In genomic region chr2:31040487-31040886, GRCm38 (mm10) we compare ENCODE assay signal across 35 mouse cellular contexts.
"Had no signal": no experiment of that assay in that cellular context is flagged by ENCODE, and none has a peak within 500 bp of the region (broad histone marks: within the 10 kb centered on the region; RNA-seq: fewer than 3 reads in every experiment).

No protein-coding gene starts in this region.

- H3K4me3 ChIP-seq: heart, embryonic 12.5 days; heart, embryonic 13.5 days; heart, embryonic 15.5 days; hindbrain, embryonic 10.5 days; hindbrain, embryonic 12.5 days; hindbrain, embryonic 13.5 days; hindbrain, embryonic 15.5 days; intestine, embryonic 15.5 days; kidney, embryonic 15.5 days; layer of hippocampus, adult 2 months; left cerebral cortex, adult 2 months had no signal

- H3K27me3 ChIP-seq: heart, embryonic 12.5 days; heart, embryonic 13.5 days; heart, embryonic 15.5 days; hindbrain, embryonic 12.5 days; hindbrain, embryonic 13.5 days; hindbrain, embryonic 15.5 days; intestine, embryonic 15.5 days; kidney, embryonic 15.5 days had no signal

- DNase-seq: heart, postnatal 10 days; heart, postnatal 14 days; heart, postnatal 36 days; heart, postnatal 4 days; kidney, adult 11 months; kidney, adult 18-20 months; kidney, adult 2 months; kidney, adult 8-10 months; kidney, adult 9 months; kidney, postnatal 10 days; kidney, postnatal 14 days; kidney, postnatal 25 days; kidney, postnatal 36 days; kidney, postnatal 4 days; layer of hippocampus, adult 9-11 months; layer of hippocampus, postnatal 36 days had no signal

- H3K9me3 ChIP-seq: heart, embryonic 15.5 days; hindbrain, embryonic 12.5 days; hindbrain, embryonic 13.5 days; hindbrain, embryonic 15.5 days; intestine, embryonic 15.5 days; kidney, embryonic 15.5 days had no signal

- H3K4me2 ChIP-seq: heart, embryonic 11.5 days; heart, embryonic 12.5 days; heart, embryonic 13.5 days; heart, embryonic 15.5 days; hindbrain, embryonic 12.5 days; hindbrain, embryonic 13.5 days; hindbrain, embryonic 14.5 days; hindbrain, embryonic 15.5 days; intestine, embryonic 15.5 days; kidney, embryonic 15.5 days had no signal

- ATAC-seq: hindbrain, embryonic 16.5 days; hindbrain, postnatal 0 days; inflammation-experienced regulatory T-cells, adult 6 months; intestine, embryonic 15.5 days; intestine, embryonic 16.5 days; intestine, postnatal 0 days had no signal

- H3K27ac ChIP-seq: heart, embryonic 13.5 days; heart, embryonic 15.5 days; hindbrain, embryonic 10.5 days; hindbrain, embryonic 12.5 days; hindbrain, embryonic 13.5 days; hindbrain, embryonic 14.5 days; hindbrain, embryonic 15.5 days; hindbrain, postnatal 0 days; intestine, embryonic 15.5 days; kidney, embryonic 15.5 days; kidney, postnatal 0 days; layer of hippocampus, adult 2 months; left cerebral cortex, adult 2 months had no signal

- H3K9ac ChIP-seq: heart, embryonic 12.5 days; heart, embryonic 13.5 days; heart, embryonic 15.5 days; hindbrain, embryonic 12.5 days; hindbrain, embryonic 13.5 days; hindbrain, embryonic 14.5 days; hindbrain, embryonic 15.5 days; intestine, embryonic 15.5 days; kidney, embryonic 15.5 days had no signal

- H3K4me1 ChIP-seq: heart, embryonic 12.5 days; heart, embryonic 13.5 days; heart, embryonic 15.5 days; hindbrain, embryonic 10.5 days; hindbrain, embryonic 12.5 days; hindbrain, embryonic 13.5 days; hindbrain, embryonic 15.5 days; intestine, embryonic 15.5 days; kidney, embryonic 15.5 days had no signal
